Mouse (Mus musculus) lung, adult 2 months (tissue): ENCODE results near the gene Camkv. TPM values are rescaled to one million over a fixed set of nuclear protein-coding genes. Genes with fewer than 3 reads are reported as not detected.

Experiments
- DNase-seq: peaks from one replicate; pipeline ENCODE4 v3.0.0; 2022
- H3K4me1 ChIP-seq: fragments of 200-500 bp; 2 replicates; pipeline ENCODE4 v1.6.1; 2011; ENCODE audit warnings: low read length; ENCODE audit not compliant: control insufficient read depth, insufficient read depth
- H3K4me3 ChIP-seq: fragments of 200-500 bp; replicated peaks from 2 replicates; pipeline ENCODE3; 2011; ENCODE audit warnings: low read depth, mild to moderate bottlenecking, control low read depth, low read length; ENCODE audit errors: extremely low read depth
- CTCF ChIP-seq: fragments of 200-500 bp; IDR thresholded peaks from 2 replicates; pipeline ENCODE4 v1.5.1; 2011; ENCODE audit warnings: mild to moderate bottlenecking, low read length, control low read depth; ENCODE audit not compliant: insufficient read depth
- POLR2A ChIP-seq: fragments of 200-500 bp; IDR thresholded peaks from 2 replicates; pipeline ENCODE4 v1.6.1; 2011; ENCODE audit warnings: low read depth, mild to moderate bottlenecking, control low read depth, low read length, borderline replicate concordance; ENCODE audit errors: extremely low read depth
- WGBS: fragments of 180-500 bp; shearing (Covaris S2); methylation state at CpG from one replicate; pipeline ENCODE4 v1.1.7; 2018; 5-methylcytosine and 5-hydroxymethylcytosine counted together
- polyA plus RNA-seq: library from polyadenylated mRNA; depleted of rRNA; stranded (reverse); fragments of >200 nt; gene quantifications from 2 replicates; pipeline ENCODE4 v1.2.3, GENCODE M21; 2012

The Camkv gene
- polyA plus RNA-seq, 1 experiment: 0.09 TPM

- peak; percentile 79 for DNase-seq
- H3K4me3 ChIP-seq: no peak overlapping the region
- H3K4me1 ChIP-seq: no peaks in the 10 kb centered on the region; the same call in 1 of the 2 replicates
- 1% methylated on average over 4 of the region's 4 CpGs for WGBS
- TF ChIP-seq CTCF: peak; percentile 96
- no peak for TF ChIP-seq POLR2A
These were observed 30.7 kb upstream of the Camkv start for GRCm38 (mm10) chr9:107904726-107905125.

DNA sequence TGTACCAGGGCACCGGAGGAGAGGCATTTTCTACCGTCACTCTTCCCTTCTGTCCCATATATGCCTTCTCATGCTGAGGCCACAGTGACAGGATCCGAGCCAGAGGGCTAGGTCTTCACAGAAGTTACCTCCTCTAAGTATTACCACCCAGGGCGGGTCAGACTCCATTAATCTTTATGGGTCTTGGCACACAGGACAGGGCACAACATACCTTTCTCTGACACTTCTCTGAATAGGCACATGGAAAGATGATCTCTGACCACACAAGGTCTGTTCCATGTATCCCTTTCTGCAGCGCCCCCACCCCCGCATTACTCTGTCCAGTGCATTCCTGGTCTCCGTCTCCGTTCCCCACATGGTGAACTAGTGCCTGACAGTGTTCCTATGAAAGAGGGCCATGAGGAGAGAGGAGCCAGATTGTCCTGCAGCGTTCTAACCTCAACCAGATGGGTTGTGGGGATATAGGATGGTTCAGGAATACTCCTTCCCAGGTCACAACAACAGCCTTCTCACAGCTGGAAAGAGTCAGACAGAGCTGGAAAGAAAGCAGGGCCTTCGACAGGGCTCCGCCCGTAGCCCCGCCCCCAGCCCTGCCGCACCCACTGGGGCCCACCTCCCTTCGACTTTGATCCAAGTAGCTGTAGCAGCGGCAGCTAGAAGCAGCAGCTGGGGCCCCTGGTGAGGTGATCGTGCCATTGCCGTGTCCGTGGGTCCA lies 29.1 kb upstream of the Camkv start, which contains the start of gene Mst1r:
Gene Mst1r, plus strand, starts transcription at position 622 of the 715 bp plus-strand sequence.
- peak within 1 kb of the TSS; percentile 55 for H3K4me3 ChIP-seq
- 23% methylated on average over 19 of the region's 19 CpGs for WGBS
- no peaks in the 10 kb centered on the region; the same call in 1 of the 2 replicates for H3K4me1 ChIP-seq
- DNase-seq: peak; percentile 63
- TF ChIP-seq POLR2A (peak; percentile 37; the same call in 1 of the 2 replicates), CTCF (no peak)

GRCm38 (mm10) chr9:107906967-107907800 lies 28.3 kb upstream of the Camkv start:
- Histone ChIP-seq H3K4me1 (no peaks in the 10 kb centered on the region; the same call in 1 of the 2 replicates), H3K4me3 (peak overlapping the region; percentile 55)
- WGBS: 52% methylated on average over 31 of the region's 31 CpGs
- TF ChIP-seq CTCF (no peak), POLR2A (no peak)
- no peak for DNase-seq

GRCm38 (mm10) chr9:107907801-107908120 lies 27.7 kb upstream of the Camkv start:
- WGBS: 66% methylated on average over 14 of the region's 14 CpGs
- peak; percentile 18 for DNase-seq
- peak overlapping the region; percentile 53 for H3K4me3 ChIP-seq
- TF ChIP-seq CTCF: no peak
- TF ChIP-seq POLR2A: no peak
- no peaks in the 10 kb centered on the region; the same call in 1 of the 2 replicates for H3K4me1 ChIP-seq

- 32% methylated on average over 18 of the region's 18 CpGs for WGBS
These were observed 26.9 kb upstream of the Camkv start for GRCm38 (mm10) chr9:107908410-107909158.

DNA sequence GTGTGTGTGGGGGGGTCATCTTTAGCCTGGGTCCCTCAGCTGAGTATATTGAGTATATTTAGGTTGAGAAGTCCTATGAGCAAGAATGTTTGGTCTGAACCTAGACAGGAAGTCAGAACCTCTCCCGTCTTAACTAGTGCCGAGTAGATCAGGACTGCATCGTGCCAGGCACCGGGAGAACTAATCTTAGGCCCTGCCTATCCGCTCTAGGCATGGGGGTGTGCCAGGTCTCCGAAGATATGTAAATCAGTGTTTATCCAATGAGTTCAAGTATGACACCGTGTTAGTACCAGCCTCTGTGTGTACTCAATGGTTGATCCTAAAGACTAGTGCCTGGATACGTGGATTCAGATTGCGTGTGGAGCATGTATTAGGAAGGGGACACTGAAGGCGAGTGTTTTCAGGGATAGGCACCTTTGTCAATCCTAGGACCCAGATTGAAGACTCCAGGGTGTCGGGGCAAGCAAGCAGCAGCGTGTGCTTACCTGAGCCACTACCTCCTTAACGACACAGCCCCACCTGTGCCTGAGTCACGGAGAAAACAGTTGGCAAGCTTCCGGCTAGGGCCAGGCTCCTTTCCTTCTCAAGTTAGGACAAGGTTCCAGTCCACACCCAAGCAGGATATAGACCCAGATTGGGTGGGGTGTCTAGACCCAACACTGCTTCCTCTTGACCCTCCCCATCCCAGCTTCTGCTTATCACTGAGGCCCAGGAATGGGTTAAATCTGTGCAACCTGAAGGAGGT lies 25.3 kb upstream of the Camkv start:
- no peaks in the 10 kb centered on the region; the same call in 1 of the 2 replicates for H3K4me1 ChIP-seq
- no peak overlapping the region for H3K4me3 ChIP-seq
- no peak for DNase-seq
- 62% methylated on average over 15 of the region's 15 CpGs for WGBS
- no peak for TF ChIP-seq POLR2A
- no peak for TF ChIP-seq CTCF

More at GRCm38 (mm10) chr9:107908410-107909158, 26.9 kb upstream of the Camkv start:
- TF ChIP-seq CTCF (no peak), POLR2A (no peak)
- H3K4me3 ChIP-seq: peak overlapping the region; percentile 39
- peak; percentile 31 for DNase-seq
- no peaks in the 10 kb centered on the region; the same call in 1 of the 2 replicates for H3K4me1 ChIP-seq

DNA sequence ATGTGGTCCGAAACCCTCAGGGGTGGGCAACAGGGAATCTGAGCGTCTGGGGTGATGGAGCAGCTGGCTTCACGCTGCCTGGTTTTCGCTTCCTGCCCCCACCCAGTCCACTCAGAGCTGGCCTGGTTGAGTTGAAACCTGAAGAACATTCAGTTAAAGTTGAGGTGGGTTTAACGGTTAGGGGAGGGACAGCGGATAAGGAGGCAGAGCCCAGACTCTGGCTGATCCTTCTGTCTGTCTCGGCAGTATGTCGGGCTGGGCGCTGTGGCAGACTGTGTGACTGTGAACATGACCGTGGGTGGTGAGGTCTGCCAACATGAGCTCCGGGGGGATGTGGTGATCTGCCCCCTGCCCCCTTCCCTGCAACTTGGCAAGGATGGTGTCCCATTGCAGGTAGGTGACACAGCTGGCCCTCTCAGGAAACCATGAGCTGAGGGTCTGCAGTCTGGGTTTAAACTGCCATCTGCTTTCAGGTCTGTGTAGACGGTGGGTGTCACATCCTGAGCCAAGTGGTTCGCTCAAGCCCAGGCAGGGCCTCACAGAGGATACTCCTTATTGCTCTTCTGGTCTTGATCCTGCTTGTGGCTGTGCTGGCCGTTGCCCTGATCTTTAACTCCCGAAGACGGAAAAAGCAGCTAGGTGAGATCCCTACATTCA lies 20.6 kb upstream of the Camkv start:
- 72% methylated on average over 16 of the region's 16 CpGs for WGBS
- DNase-seq: no peak
- no peak overlapping the region for H3K4me3 ChIP-seq
- H3K4me1 ChIP-seq: no peaks in the 10 kb centered on the region
- TF ChIP-seq CTCF: no peak
- TF ChIP-seq POLR2A: no peak

DNA sequence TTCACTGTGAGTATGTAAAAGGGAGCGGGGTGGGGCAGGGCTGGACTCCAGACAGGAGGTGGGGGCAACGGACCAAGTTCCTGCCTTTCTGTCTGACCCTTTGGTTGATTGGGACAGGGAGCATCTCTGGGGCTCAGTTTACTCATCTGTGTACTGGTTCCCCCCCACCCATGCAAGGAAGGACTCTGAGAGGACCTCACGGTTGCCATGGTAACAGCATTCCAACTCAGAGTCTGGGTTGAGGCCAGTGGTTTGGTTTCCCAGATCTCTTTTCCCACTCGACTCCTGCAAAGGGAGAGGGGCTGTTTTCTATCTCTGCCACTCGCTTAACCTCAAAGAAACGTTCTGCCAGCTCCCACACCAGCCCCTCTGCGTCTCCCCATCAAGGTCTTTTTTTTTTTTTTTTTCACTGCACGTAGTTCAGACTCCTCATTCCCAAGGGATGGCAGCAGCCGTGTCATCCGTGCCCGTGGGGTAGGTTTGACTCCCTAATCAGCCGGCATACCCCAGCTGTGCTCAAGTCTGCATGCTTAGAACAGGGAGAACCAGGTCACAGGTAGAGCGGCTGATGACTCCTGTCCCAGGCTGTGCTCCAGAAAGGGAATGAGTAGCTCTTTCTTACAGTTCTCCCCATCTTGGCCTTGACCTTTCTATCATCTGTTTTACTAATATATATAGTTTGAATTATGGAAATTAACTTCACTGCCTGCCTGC lies 17.4 kb upstream of the Camkv start:
- Histone ChIP-seq H3K4me3 (no peak overlapping the region), H3K4me1 (no peaks in the 10 kb centered on the region)
- no peak for DNase-seq
- no peak for TF ChIP-seq POLR2A
- TF ChIP-seq CTCF: no peak
- 40% methylated on average over 13 of the region's 13 CpGs for WGBS

DNA sequence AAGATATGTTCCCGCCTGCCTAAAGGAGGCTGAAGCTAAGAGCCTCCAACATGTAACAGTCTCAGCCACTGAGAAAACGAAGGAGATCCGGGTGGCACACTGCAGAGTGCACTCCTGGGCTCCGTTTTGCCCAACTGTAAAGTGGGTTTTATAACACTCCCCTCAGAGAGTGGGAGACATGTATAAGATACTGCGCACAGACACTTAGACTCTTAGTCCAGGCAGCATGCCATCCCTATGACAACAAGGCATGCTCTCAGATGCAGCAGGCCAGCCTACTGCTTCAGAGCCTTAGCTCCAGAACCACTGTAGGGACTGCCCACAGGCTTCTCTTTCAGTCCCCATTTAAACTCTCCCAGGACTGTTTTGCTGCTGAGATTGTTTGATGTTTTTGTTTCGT lies 16.6 kb upstream of the Camkv start:
- TF ChIP-seq CTCF (no peak), POLR2A (no peak)
- DNase-seq: no peak
- 81% methylated on average over 6 of the region's 6 CpGs for WGBS

More for the DNA sequence above, 16.6 kb upstream of the Camkv start:
- no peak overlapping the region for H3K4me3 ChIP-seq
- H3K4me1 ChIP-seq: no peaks in the 10 kb centered on the region
